Comparison of ENCODE assay signal across 9 mouse cellular contexts in genomic region chr14:45993669-45994068, GRCm38 (mm10).
A peak's percentile ranks its signal among the peaks of the same experiment; 100 is the strongest.
DNase-seq lines count a peak whose midpoint lies in the region; ATAC-seq lines count a peak whose summit lies in the region.
"Had no signal": no experiment of that assay in that cellular context is flagged by ENCODE, and none has a peak within 500 bp of the region (broad histone marks: within the 10 kb centered on the region; RNA-seq: fewer than 3 reads in every experiment).

No protein-coding gene starts in this region.

- H3K4me1 ChIP-seq in heart, embryonic 11.5 days (ENCODE audit: control insufficient read depth, insufficient read depth, low read length): peaks cover 4% of the 10 kb centered on the region; the same call in 1 of the 2 replicates

- peak; percentile 60 to 85 for DNase-seq in heart, adult 18-20 months
- DNase-seq in R1 (ENCODE audit: low read depth, low spot score): peak; percentile 36
- DNase-seq in cerebellum, postnatal 4 days (ENCODE audit: low spot score in 2 of 2): peak; percentile 33 to 58
- DNase-seq in heart, adult 8-10 months (ENCODE audit: low spot score): peak; percentile 72
- peak; percentile 40 to 73 for DNase-seq in layer of hippocampus, postnatal 25 days (ENCODE audit: extremely low spot score in 1 of 2, low spot score in 1 of 2)
- peak; percentile 58 for DNase-seq in neural tube, embryonic 10.5 days (ENCODE audit: extremely low spot score, low spot score)
- DNase-seq in urinary bladder, postnatal 4 days (ENCODE audit: low spot score in 2 of 2): peak; percentile 56 to 70

- H3K4me2 ChIP-seq in heart, embryonic 11.5 days: no peak overlapping the region
- H3K4me2 ChIP-seq: limb, embryonic 12.5 days had no signal

- 7% methylated on average over 3 of the region's 3 CpGs for WGBS in heart, embryonic 11.5 days (ENCODE audit: insufficient replicate concordance)

- no peak overlapping the region for H3K4me3 ChIP-seq in heart, embryonic 11.5 days (ENCODE audit: low read depth, low read length)
- H3K4me3 ChIP-seq: limb, embryonic 12.5 days had no signal

- no peak for ATAC-seq in heart, embryonic 11.5 days (replicated peaks; ENCODE audit: insufficient number of reproducible peaks, low FRiP score, low TSS enrichment)

- no peak overlapping the region for H3K9ac ChIP-seq in heart, embryonic 11.5 days (ENCODE audit: low read depth, low read length)
- H3K9ac ChIP-seq: limb, embryonic 12.5 days had no signal

- no peak overlapping the region for H3K27ac ChIP-seq in heart, embryonic 11.5 days (ENCODE audit: low read depth, low read length)
- H3K27ac ChIP-seq: limb, embryonic 12.5 days had no signal

- no peaks in the 10 kb centered on the region for H3K36me3 ChIP-seq in heart, embryonic 11.5 days (ENCODE audit: control insufficient read depth, insufficient read depth, low read length)
- H3K36me3 ChIP-seq: limb, embryonic 12.5 days had no signal

- H3K9me3 ChIP-seq in heart, embryonic 11.5 days (replicated peaks; ENCODE audit: control insufficient read depth, low read length): no peaks in the 10 kb centered on the region
- H3K9me3 ChIP-seq: limb, embryonic 12.5 days had no signal

- no peaks in the 10 kb centered on the region for H3K27me3 ChIP-seq in heart, embryonic 11.5 days (ENCODE audit: control insufficient read depth, insufficient read depth, low read length)
